Mouse (Mus musculus) lung, postnatal 0 days (tissue): ENCODE measurements around the gene Ttc36. TPM values are rescaled to one million over a fixed set of nuclear protein-coding genes. Genes with fewer than 3 reads are reported as not detected.

Experiments
- ATAC-seq: fragments of 200-750 bp; cut with Nextera tagmentation; 2 replicates; pipeline ENCODE4 v1.8.0; 2017; ENCODE audit warnings: moderate library complexity
- DNase-seq: peaks from one replicate; pipeline ENCODE4 v3.0.0-alpha.2; 2016; ENCODE audit warnings: low spot score
- H3K27ac ChIP-seq: fragments of 300-500 bp; sonication (generic); 2 replicates; pipeline ENCODE4 v1.5.1; 2014; ENCODE audit warnings: antibody characterized with exemption, mild to moderate bottlenecking, low read length, mixed read lengths
- H3K27me3 ChIP-seq: fragments of 300-500 bp; sonication (generic); replicated peaks from 2 replicates; pipeline ENCODE4 v1.6.1; 2014; ENCODE audit warnings: low read length, mixed read lengths; ENCODE audit not compliant: insufficient read depth
- H3K36me3 ChIP-seq: fragments of 300-500 bp; sonication (generic); 2 replicates; pipeline ENCODE4 v1.6.1; 2014; ENCODE audit warnings: low read length, mixed read lengths; ENCODE audit not compliant: insufficient read depth
- H3K4me1 ChIP-seq: fragments of 300-500 bp; sonication (generic); 2 replicates; pipeline ENCODE4 v1.6.1; 2014; ENCODE audit warnings: antibody characterized with exemption, low read depth, low read length, mixed read lengths; ENCODE audit not compliant: insufficient read depth
- H3K4me2 ChIP-seq: fragments of 300-500 bp; sonication (generic); replicated peaks from 2 replicates; pipeline ENCODE4 v1.6.1; 2014; ENCODE audit warnings: low read depth, mild to moderate bottlenecking, low read length, moderate library complexity, mixed read lengths
- H3K4me3 ChIP-seq: fragments of 300-500 bp; sonication (generic); 2 replicates; pipeline ENCODE4 v1.5.1; 2014; ENCODE audit warnings: low read depth, low read length
- H3K9ac ChIP-seq: fragments of 300-500 bp; sonication (generic); replicated peaks from 2 replicates; pipeline ENCODE4 v1.6.1; 2014; ENCODE audit warnings: low read depth, mild to moderate bottlenecking
- H3K9me3 ChIP-seq: fragments of 300-500 bp; sonication (generic); 2 replicates; pipeline ENCODE4 v1.6.1; 2016; ENCODE audit warnings: low read length, mixed read lengths
- CTCF ChIP-seq: IDR thresholded peaks from 2 replicates; pipeline ENCODE4 v1.5.1; 2016; ENCODE audit warnings: antibody characterized with exemption, mild to moderate bottlenecking
- EP300 ChIP-seq: IDR thresholded peaks from 2 replicates; pipeline ENCODE4 v1.6.1; 2016; ENCODE audit warnings: antibody characterized with exemption, mild to moderate bottlenecking, control low read depth
- WGBS: fragments of 180-500 bp; shearing (Covaris S2); extraction: QIAGEN DNeasy Blood & Tissue Kit; methylation state at CpG from one replicate; pipeline ENCODE4 v1.1.7; 2014; 5-methylcytosine and 5-hydroxymethylcytosine counted together
- polyA plus RNA-seq: library from polyadenylated mRNA; unstranded; fragments of >200 nt; fragmentation: Nextera tagmentation; extraction: Ambion mirVana; gene quantifications from 2 replicates; pipeline ENCODE4 v1.2.1, GENCODE M21; 2015

Gene Ttc36
- polyA plus RNA-seq, 1 experiment from 2014 or later: 15.1 TPM

DNA sequence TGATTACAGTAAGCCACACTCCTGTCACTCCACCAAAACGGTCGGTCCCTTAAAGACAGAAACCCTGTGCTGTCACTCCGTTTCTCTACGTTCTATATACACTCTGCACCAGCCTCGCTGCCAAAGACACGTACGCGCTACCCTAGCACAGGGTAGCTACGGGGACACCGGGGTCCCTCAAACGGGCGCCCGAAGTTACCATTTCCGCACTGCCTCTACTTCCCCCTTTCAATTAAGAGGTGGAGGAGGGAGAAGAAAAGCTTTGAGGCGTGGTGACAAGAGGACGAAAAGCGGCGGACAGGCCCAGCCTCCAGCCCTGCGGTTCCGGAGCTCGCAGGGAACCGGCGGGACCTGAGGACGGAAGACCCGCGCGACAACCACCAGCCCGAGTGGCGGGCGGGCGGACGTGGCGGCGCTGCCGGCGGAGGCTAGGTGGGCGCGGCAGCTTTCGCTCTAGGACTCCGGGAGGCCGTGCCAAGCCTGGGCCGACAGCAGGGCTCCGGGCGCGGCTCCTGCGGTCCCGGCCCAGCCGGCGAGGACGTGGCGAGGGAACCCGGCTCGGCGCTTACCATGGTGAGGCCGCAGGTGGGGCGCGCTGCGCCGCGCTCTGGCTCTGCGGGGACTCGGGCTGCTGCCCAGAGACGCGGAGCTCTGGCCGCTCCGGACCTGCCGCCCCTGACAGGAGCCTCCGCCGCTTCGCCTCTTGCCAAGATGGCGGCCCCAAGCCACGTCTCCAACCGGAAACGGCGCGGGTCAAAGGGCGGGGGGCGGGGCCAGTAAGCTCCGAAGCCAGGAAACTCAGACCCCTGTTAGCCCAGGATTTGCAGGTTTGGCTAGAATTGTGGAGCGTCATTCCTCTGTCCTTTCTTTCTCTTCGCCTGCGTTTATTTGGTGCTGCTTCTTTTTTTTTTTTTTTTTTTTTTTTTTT lies 35.5 kb downstream of the Ttc36 start, which contains the start of the genes Arcn1 and Ift46:
Gene Arcn1 (minus strand): TSS at position 745 of the 928 bp plus-strand sequence.
Gene Ift46 (plus strand): TSS at position 808 of the 928 bp plus-strand sequence.
- peak within 1 kb of the TSS; percentile 76 for H3K4me2 ChIP-seq
- peak within 1 kb of the TSS; percentile 99 for H3K4me3 ChIP-seq
- WGBS: under 1% methylated on average over 63 of the region's 82 CpGs
- H3K36me3 ChIP-seq: no peaks in the 10 kb centered on the region
- TF ChIP-seq EP300 (no peak), CTCF (no peak)
- DNase-seq: peak; percentile 94
- H3K9ac ChIP-seq: peak within 1 kb of the TSS; percentile 98
- ATAC-seq: peak; percentile 94
- H3K9me3 ChIP-seq: no peaks in the 10 kb centered on the region
- H3K4me1 ChIP-seq: peaks cover 3% of the 10 kb centered on the region; the same call in 1 of the 2 replicates
- H3K27ac ChIP-seq: peak within 1 kb of the TSS; percentile 99
- H3K27me3 ChIP-seq: no peaks in the 10 kb centered on the region

DNA sequence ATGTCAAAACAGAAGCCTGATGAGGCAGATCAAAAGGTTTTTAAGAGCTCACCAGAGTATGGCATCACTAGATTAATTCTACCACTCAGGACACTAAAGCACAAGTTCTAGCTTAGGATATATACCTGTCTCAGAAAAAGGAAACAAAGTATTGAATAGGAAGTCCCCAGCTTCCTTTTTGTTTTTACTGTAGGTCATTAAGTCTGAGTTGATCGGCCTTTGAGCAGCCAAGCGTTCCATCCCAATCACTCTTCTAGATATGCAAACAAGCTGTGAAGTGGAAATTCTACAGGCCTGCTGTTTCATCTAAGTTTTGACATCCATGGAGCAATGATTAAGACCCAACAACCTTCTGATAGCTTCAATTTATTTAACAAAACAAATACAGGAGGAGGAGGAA lies 42.0 kb downstream of the Ttc36 start:
- Histone ChIP-seq H3K4me2 (no peak overlapping the region), H3K4me3 (no peak overlapping the region), H3K9me3 (no peaks in the 10 kb centered on the region), H3K4me1 (peaks cover 2% of the 10 kb centered on the region; the same call in 1 of the 2 replicates), H3K9ac (no peak overlapping the region), H3K27ac (no peak overlapping the region), H3K27me3 (no peaks in the 10 kb centered on the region), H3K36me3 (0 out of 2 replicates have a peak, but pooled peaks cover 6% of the 10 kb centered on the region)
- 43% methylated on average over 2 of the region's 2 CpGs for WGBS
- DNase-seq: no peak
- TF ChIP-seq CTCF (no peak), EP300 (no peak)
- ATAC-seq: no peak

Other genes starting within 250 kb of the Ttc36 start
- gene Cxcr5, start 241.2 kb downstream of the Ttc36 start, polyA plus RNA-seq: 0.17 TPM in 2 replicates
- gene Ddx6, start 198.2 kb downstream of the Ttc36 start, polyA plus RNA-seq: 13.9 and 18.3 TPM in 2 replicates
- not detected in 2 replicates for gene Treh, start 129.8 kb downstream of the Ttc36 start, polyA plus RNA-seq
- 21.3 and 21.8 TPM in 2 replicates for gene Phldb1, start 67.9 kb downstream of the Ttc36 start, polyA plus RNA-seq
- gene Arcn1, start 35.2 kb downstream of the Ttc36 start, polyA plus RNA-seq: 92.3 and 104 TPM in 2 replicates
- 81.4 and 91.7 TPM in 2 replicates for gene Ift46, start 35.2 kb downstream of the Ttc36 start, polyA plus RNA-seq
- 0.91 and 1.0 TPM in 2 replicates for gene Tmem25, start 3.8 kb downstream of the Ttc36 start, polyA plus RNA-seq
- 6.9 and 8.1 TPM in 2 replicates for gene Kmt2a, start 78.2 kb upstream of the Ttc36 start, polyA plus RNA-seq
- 663 and 736 TPM in 2 replicates for gene Atp5l, start 117.7 kb upstream of the Ttc36 start, polyA plus RNA-seq
- gene Ube4a, start 162.5 kb upstream of the Ttc36 start, polyA plus RNA-seq: 12.9 and 13.2 TPM in 2 replicates
- 0.63 and 1.1 TPM in 2 replicates for gene Cd3g, start 177.4 kb upstream of the Ttc36 start, polyA plus RNA-seq
- gene Cd3d, start 178.7 kb upstream of the Ttc36 start, polyA plus RNA-seq: 0.38 and 0.39 TPM in 2 replicates
- gene Cd3e, start 206.6 kb upstream of the Ttc36 start, polyA plus RNA-seq: 0.18 and 0.27 TPM in 2 replicates
- gene Mpzl2, start 236.7 kb upstream of the Ttc36 start, polyA plus RNA-seq: 4.2 and 4.3 TPM in 2 replicates